ENCODE assay signal across 8 mouse cellular contexts in the genomic region with DNA sequence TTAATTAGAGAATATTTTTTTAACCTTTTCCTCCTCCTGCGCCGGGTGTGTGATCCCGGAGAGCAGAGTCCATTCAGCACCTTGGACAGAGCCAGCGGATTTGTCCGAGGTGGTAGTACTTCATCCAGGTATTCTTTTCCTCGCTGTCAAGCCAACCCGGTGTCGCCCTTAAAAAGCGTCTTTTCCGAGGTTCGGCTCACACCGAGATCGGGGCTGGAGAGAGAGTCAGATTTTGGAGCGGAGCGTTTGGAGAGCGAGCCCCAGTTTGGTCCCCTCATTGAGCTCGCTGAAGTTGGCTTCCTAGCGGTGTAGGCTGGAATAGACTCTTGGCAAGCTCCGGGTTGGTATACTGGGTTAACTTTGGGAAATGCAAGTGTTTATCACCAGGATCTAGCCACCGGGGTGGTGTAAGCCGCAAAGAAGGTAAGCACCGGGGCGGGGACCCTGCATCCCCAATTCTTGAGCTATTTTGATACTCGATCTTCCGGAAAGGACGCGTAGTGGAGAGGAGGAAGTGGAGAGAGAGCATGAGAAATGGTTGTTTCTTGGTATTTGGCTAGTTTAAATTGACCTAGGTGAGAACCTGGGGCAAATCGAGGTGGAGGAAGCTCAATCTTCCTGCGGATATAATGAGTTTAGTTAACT. TPM values are rescaled to one million over a fixed set of nuclear protein-coding genes. Genes with fewer than 3 reads are reported as not detected.
DNase-seq lines count a peak whose midpoint lies in the region; ATAC-seq and TF ChIP-seq lines count a peak whose summit lies in the region.

No protein-coding gene starts in this region.

- no peak for TF ChIP-seq POLR2A in brain, embryonic 14.5 days (IDR thresholded peaks at IDR 0.05; ENCODE audit: borderline replicate concordance, extremely low read depth, insufficient read depth, insufficient read length, poor library complexity, severe bottlenecking)
- TF ChIP-seq POLR2A in embryonic fibroblast, embryonic 13.5 days (IDR thresholded peaks at IDR 0.05; ENCODE audit: low read depth, low read length), result no peak
- TF ChIP-seq POLR2A in myocyte (IDR thresholded peaks at IDR 0.05; ENCODE audit: insufficient read length, low read depth), result no peak

- peak overlapping the region; percentile 38 for H3K4me3 ChIP-seq in heart, embryonic 10.5 days
- peak overlapping the region; percentile 21 for H3K4me3 ChIP-seq in embryonic fibroblast, embryonic 13.5 days (ENCODE audit: insufficient read depth, low read length)
- H3K4me3 ChIP-seq in hindbrain, embryonic 15.5 days, result peak overlapping the region; percentile 74
- no peak overlapping the region for H3K4me3 ChIP-seq in limb, embryonic 11.5 days (ENCODE audit: low read depth, low read length)
- H3K4me3 ChIP-seq in myocyte, result peak overlapping the region; percentile 40

- peak; percentile 42; the same call in 1 of the 2 replicates for TF ChIP-seq CTCF in brain, embryonic 14.5 days (IDR thresholded peaks at IDR 0.05; ENCODE audit: borderline replicate concordance, extremely low read depth, insufficient read depth, insufficient read length)
- no peak for TF ChIP-seq CTCF in embryonic fibroblast, embryonic 13.5 days (IDR thresholded peaks at IDR 0.05; ENCODE audit: borderline replicate concordance, insufficient read depth, low read length)

- no peaks in the 10 kb centered on the region for H3K9me3 ChIP-seq in heart, embryonic 10.5 days
- H3K9me3 ChIP-seq in hindbrain, embryonic 15.5 days, result no peaks in the 10 kb centered on the region
- no peaks in the 10 kb centered on the region for H3K9me3 ChIP-seq in limb, embryonic 11.5 days (ENCODE audit: control insufficient read depth, low read length)

- H3K27ac ChIP-seq in heart, embryonic 10.5 days, result no peak overlapping the region
- no peak overlapping the region for H3K27ac ChIP-seq in embryonic fibroblast, embryonic 13.5 days (ENCODE audit: insufficient read depth, low read length)
- H3K27ac ChIP-seq in hindbrain, embryonic 15.5 days (replicated peaks), result peak overlapping the region; percentile 95
- H3K27ac ChIP-seq in limb, embryonic 11.5 days (replicated peaks; ENCODE audit: low read depth, low read length), result no peak overlapping the region

- no peak for ATAC-seq in hindbrain, embryonic 15.5 days (ENCODE audit: low FRiP score, low read depth)
- peak; percentile 35; the same call in 1 of the 2 replicates for ATAC-seq in limb, embryonic 11.5 days (ENCODE audit: insufficient number of reproducible peaks, low FRiP score, low TSS enrichment, low read depth)

- no peaks in the 10 kb centered on the region for H3K36me3 ChIP-seq in heart, embryonic 10.5 days
- H3K36me3 ChIP-seq in hindbrain, embryonic 15.5 days, result no peaks in the 10 kb centered on the region
- no peaks in the 10 kb centered on the region for H3K36me3 ChIP-seq in limb, embryonic 11.5 days (ENCODE audit: control insufficient read depth, insufficient read depth, low read length)
- no peaks in the 10 kb centered on the region for H3K36me3 ChIP-seq in myocyte (ENCODE audit: control insufficient read depth, insufficient read depth)

- H3K4me1 ChIP-seq in heart, embryonic 10.5 days, result peaks cover 22% of the 10 kb centered on the region
- peaks cover 2% of the 10 kb centered on the region for H3K4me1 ChIP-seq in embryonic fibroblast, embryonic 13.5 days (ENCODE audit: control insufficient read depth, insufficient read depth, low read length)
- H3K4me1 ChIP-seq in hindbrain, embryonic 15.5 days (replicated peaks), result peaks cover 37% of the 10 kb centered on the region
- peaks cover 13% of the 10 kb centered on the region for H3K4me1 ChIP-seq in limb, embryonic 11.5 days (ENCODE audit: control insufficient read depth, insufficient read depth, low read length)

- peak; percentile 83 for DNase-seq in heart, embryonic 10.5 days (ENCODE audit: low spot score)
- DNase-seq in heart, adult 8-10 months (ENCODE audit: low spot score), result no peak
- DNase-seq in brain, embryonic 14.5 days (ENCODE audit: low read depth), result peak; percentile 71
- DNase-seq in limb, embryonic 11.5 days (ENCODE audit: low spot score), result peak; percentile 92
- DNase-seq in natural killer cell, adult 2 months (ENCODE audit: low spot score in 2 of 2), result no peak

- 2% methylated on average over 29 of the region's 29 CpGs for WGBS in heart, embryonic 10.5 days
- 2% methylated on average over 29 of the region's 29 CpGs for WGBS in hindbrain, embryonic 15.5 days
- 1% methylated on average over 29 of the region's 29 CpGs for WGBS in limb, embryonic 11.5 days

- no peak overlapping the region for H3ac ChIP-seq in myocyte (ENCODE audit: control insufficient read depth, insufficient read length)

- peak overlapping the region; percentile 71 for H3K9ac ChIP-seq in hindbrain, embryonic 15.5 days
- no peak overlapping the region for H3K9ac ChIP-seq in limb, embryonic 11.5 days (ENCODE audit: low read length)

- H3K27me3 ChIP-seq in heart, embryonic 10.5 days (ENCODE audit: insufficient read depth, poor library complexity, severe bottlenecking), result peaks cover 73% of the 10 kb centered on the region
- peaks cover 24% of the 10 kb centered on the region for H3K27me3 ChIP-seq in hindbrain, embryonic 15.5 days
- peaks cover 41% of the 10 kb centered on the region for H3K27me3 ChIP-seq in limb, embryonic 11.5 days (ENCODE audit: control insufficient read depth, insufficient read depth, low read length)
- no peaks in the 10 kb centered on the region for H3K27me3 ChIP-seq in myocyte (ENCODE audit: control insufficient read depth, insufficient read depth, insufficient read length)

- peak overlapping the region; percentile 98 for H3K4me2 ChIP-seq in hindbrain, embryonic 15.5 days
- H3K4me2 ChIP-seq in limb, embryonic 11.5 days (ENCODE audit: low read depth, severe bottlenecking), result no peak overlapping the region
- H3K4me2 ChIP-seq in myocyte (ENCODE audit: low read depth), result peak overlapping the region; percentile 62

- H3K79me2 ChIP-seq in myocyte (ENCODE audit: control insufficient read depth, insufficient read depth), result no peaks in the 10 kb centered on the region

TF ChIP-seq in myocyte, 11 proteins besides CTCF, POLR2A, EP300 and RAD21:
- no peak for TF ChIP-seq POLR2AphosphoS2 (IDR thresholded peaks at IDR 0.05; ENCODE audit: insufficient read length, low read depth)
- no peak for TF ChIP-seq MYOG (IDR thresholded peaks at IDR 0.05; ENCODE audit: control insufficient read depth in 1 of 3, insufficient read depth in 1 of 3, insufficient read length in 2 of 3, low read depth in 2 of 3)
- no peak for TF ChIP-seq SRF (IDR thresholded peaks at IDR 0.05; ENCODE audit: control insufficient read depth, insufficient read length, low read depth)
- no peak for TF ChIP-seq CEBPB (IDR thresholded peaks at IDR 0.05; ENCODE audit: insufficient read depth, poor library complexity, severe bottlenecking)
- peak; percentile 84 for TF ChIP-seq REST (IDR thresholded peaks at IDR 0.05; ENCODE audit: insufficient read depth, insufficient read length)
- TF ChIP-seq TCF3 (IDR thresholded peaks at IDR 0.05; ENCODE audit: insufficient read length, low read depth), result no peak
- TF ChIP-seq MAX (IDR thresholded peaks at IDR 0.05; ENCODE audit: low read depth), result no peak
TF ChIP-seq in myocyte: peak in this region for 1.

RNA-seq across cellular contexts. Expression of gene Bdnf, which starts 1.6 kb away (rescaled TPM):
- polyA plus RNA-seq in heart, embryonic 10.5 days (2016; fragmentation: Nextera tagmentation; extraction: Ambion mirVana), result 0.97 and 2.2 TPM in 2 replicates
- 1 to 10 TPM; 4.2 to 8.0 (median 6.2) TPM for total RNA-seq in heart, adult 8-10 months (2022)
- 1.7 and 2.3 TPM in 2 replicates for polyA plus RNA-seq in brain, embryonic 14.5 days (2012; rRNA removed)
- polyA plus RNA-seq in embryonic fibroblast, embryonic 13.5 days (2011; ENCODE audit: insufficient read length, low read depth, missing spikeins), result 9.2 and 17.7 TPM in 2 replicates
- 5.1 and 5.3 TPM in 2 replicates for polyA plus RNA-seq in hindbrain, embryonic 15.5 days (2015; fragmentation: Nextera tagmentation; extraction: Ambion mirVana)
- polyA plus RNA-seq in limb, embryonic 11.5 days (2014; fragmentation: Nextera tagmentation; extraction: Ambion mirVana), result 5.9 and 6.8 TPM in 2 replicates
- 3.3 TPM for polyA plus RNA-seq in myocyte (2012; fragmentation: generic; extraction: Trizol)

Comparison
In these comparisons a context has a peak if more than half of its experiments do, and no peak if none do; other contexts are left out.
1. DNase-seq: peak in heart, embryonic 10.5 days (single experiment), brain, embryonic 14.5 days (single experiment) and limb, embryonic 11.5 days (single experiment); none in heart, adult 8-10 months (single experiment) and natural killer cell, adult 2 months (0 of 2).